Mouse (Mus musculus) adrenal gland, adult (tissue): ENCODE measurements around the gene Arid3a.
A peak's percentile ranks its signal among the peaks of the same experiment; 100 is the strongest.

Experiments used
- DNase-seq, 2 experiments: peaks; one replicate each; pipeline ENCODE4 v3.0.0; 2022 to 2023; ENCODE audit warnings: low spot score in 1 of 2; ENCODE audit not compliant: inconsistent age in 2 of 2

The Arid3a gene

DNA sequence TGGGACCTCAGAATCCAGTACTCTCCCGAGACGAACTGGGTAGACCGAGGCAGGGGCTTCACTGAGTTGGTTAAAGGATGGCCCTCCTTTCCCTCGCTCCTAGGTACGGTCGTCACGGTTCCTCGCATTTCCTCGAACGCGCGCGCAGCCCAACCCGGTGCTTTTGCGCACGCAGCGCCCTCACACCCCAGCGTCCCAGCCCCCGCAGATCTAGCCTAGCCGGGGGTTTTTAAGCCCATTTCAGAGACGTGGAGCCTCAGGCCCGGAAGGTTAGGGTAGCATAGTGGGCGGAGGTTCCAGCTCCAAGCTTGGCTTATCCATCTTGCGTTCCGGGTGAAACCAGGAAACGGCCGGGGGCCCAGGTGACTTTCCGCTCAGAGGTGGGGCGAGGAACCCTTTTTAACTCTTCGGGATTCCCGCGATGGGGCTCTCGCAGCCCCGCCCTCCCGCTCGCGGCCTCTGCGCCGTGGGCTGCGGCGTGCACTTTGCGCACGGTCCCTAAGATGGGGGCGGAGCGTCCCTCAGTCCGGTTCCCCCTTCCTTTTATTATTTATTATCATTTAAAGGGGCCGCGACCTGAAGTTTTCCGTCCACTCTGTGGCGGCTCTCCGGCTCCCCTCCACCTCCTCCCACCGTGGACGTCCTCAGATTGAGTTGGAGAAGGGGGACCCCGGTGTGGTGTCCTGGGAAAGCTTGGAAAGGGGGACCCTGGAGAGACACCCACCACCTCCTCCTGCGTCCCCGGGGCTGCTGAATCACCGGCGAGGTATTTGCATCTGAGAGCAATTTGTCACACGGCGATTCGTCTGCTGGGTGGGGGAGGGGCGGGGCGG, at the start of gene Arid3a:
Gene Arid3a (plus strand): TSS at position 553 of the 833 bp plus-strand sequence.
- peak; percentile 91 to 97 for DNase-seq

DNA sequence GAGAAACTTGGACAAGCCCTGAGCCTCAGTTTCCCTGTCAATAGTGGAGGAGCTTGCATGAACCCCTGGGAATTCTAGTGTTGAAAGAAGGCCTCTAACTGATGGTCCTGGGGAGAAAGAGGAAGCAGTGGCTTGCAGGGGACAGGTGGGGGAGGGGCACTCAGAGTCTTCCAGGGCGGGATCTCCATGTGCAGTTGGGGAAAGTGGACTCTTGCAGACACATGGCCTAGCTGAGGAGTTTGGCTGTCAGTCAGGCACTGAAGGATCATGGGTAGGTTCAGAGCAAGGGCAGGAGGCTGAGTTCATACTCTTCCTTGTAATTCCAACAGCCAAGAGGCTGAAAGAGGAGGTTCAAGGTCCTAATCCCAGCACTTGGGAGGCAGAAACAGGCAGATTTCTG, 49.7 kb upstream of the Arid3a start:
- DNase-seq, result no peak

DNA sequence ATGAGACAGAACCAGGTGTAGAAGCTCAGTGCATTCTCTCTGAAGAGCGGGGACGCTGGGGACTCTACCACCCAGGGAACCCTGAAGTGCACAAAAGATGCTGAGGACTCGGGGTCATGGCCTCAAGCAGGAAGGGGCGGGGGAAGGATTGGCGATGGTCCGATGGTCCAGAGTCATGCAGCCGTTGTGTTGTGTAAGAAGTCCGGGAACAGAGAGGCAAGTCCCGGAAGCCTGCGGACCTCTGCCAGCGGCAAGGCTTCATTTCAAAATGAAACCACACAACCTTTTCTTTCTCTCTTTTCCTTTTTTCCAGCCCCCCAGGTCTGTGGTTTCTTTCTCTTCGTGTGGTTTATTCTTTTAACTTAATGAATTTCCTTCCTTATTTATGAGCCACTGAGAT, 49.1 kb upstream of the Arid3a start:
- DNase-seq, result peak; percentile 50 to 74

DNA sequence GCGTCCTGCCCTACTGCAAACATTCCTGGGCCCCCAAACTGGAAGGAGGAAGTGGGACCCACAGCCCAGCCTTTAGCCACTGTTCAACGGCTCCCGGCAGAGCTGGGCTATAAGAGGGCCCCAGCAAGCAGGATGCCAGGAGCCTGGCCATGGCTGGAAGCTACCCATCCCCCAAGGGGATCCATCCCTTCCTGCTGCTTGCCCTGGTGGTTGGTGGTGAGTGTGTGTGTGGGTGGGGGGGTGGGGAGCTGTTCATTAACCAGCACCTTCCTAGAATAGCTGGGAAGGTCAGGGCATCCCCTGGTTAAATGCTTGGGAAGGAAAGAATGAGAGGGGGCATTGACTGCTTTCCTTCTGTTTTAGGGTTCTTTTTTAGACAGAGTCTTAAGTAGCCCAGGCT, 47.3 kb upstream of the Arid3a start:
- DNase-seq, result no peak

DNA sequence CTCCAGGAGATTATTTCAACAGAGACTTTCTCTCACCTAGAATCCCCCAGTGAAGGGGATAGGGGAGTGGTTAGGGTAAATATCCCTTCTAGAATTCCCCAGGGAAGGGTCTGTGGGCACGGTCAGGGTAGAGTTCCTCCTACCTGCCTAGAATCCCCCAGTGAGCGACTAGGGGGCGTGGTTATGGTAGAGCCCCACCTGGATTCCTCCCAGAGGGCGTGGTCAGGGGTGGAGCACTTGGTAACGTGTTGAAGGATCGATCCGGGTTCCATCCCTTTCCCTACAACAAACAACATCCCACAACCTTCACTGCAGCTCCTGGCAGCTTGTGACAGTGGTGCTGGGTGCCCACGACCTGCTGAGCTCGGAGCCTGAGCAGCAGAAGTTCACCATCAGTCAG, 46.1 kb upstream of the Arid3a start:
- no peak for DNase-seq

DNA sequence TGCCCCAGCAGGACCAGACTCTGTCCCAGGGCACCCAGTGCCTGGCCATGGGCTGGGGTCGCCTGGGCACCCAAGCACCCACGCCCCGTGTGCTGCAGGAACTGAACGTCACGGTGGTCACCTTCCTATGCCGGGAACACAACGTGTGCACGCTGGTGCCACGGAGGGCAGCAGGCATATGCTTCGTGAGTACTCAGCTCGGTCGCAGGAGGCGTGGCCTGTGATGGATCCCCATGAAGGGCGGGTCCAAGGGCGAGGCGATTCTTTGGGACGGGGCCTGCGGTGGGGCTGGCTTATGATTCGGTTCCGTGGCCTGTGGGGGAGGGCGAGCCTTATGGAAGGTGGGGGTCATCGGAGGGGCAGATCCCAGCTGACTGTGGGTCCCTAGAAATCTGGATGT, 44.9 kb upstream of the Arid3a start:
- peak in 1 of 2 experiments; percentile 63 for DNase-seq

DNA sequence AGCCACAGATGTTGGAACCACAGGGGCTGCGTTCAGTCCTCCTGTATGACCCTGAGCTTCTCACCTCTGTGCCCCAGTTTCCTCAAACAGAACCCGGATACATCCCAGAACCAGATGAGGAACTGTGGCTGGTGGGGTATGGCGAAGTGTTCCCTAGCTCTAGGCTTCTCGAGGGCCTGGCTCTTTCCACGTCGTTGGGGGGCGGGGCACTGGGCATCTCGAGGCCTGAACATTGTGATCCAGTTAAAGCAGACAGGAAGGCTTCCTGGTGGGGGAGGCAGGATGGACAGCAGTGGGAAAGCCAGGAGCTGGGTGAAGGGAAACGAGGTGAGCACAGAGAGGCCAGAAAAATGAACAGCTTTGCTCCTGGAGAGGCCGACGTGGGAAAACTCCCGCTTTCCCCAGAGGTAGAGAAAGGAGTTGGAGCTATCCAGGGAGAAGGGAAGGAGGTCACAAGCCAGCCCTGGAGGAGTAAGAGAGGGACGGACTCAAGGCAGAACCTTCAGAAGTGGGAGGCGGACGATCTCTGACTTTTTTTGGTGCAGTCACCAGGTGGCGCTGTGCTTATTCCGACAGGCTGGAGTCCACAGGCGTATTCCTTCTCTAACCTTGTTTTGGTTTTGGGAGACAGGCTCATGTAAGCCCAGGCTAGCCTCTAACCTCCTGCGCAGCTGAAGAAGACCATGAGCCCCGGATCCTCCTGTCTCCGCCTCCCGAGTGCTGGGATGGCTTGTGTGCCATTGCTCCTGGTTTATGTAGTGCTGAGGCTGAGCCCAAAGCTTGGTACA, 43.4 kb upstream of the Arid3a start:
- peak; percentile 79 to 94 for DNase-seq

DNA sequence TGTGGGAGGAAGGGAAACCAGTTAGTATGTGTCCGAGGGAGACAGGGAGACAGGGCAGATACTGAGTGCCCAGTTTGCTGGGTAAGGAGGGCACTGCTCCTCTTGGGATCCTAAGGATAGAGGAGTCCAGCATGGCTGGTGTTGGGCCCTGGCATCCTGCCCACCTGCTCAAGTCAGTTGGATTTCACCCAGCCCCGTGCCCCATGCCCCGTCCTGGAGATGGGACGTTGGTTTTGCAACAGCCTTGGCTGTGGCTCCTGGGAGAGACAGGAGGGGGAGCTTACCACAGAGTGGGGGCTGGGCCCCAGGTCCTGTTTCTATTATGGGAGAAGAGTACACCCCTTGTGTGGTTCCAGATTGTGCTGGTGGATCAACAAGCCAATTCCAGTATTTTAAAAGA, 42.4 kb upstream of the Arid3a start:
- DNase-seq, result peak; percentile 67 to 89

DNA sequence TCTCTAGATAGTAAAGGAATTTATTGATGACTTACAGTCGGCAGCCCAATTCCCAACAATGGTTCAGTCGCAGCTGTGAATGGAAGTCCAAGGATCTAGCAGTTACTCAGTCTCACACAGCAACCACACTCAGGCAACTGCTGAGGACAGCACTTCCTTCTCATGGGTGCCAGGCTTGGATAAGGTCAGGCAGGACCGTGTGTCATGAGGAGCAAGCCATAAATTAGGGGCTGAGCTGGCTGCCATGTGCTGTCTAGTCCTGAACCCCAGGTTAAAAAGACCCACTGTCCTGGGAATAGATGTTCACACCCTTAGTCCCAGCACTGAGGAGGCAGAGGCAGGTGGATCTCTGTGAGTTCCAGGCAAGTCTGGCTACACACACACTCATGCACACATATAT, 41.9 kb upstream of the Arid3a start:
- peak; percentile 45 to 77 for DNase-seq

DNA sequence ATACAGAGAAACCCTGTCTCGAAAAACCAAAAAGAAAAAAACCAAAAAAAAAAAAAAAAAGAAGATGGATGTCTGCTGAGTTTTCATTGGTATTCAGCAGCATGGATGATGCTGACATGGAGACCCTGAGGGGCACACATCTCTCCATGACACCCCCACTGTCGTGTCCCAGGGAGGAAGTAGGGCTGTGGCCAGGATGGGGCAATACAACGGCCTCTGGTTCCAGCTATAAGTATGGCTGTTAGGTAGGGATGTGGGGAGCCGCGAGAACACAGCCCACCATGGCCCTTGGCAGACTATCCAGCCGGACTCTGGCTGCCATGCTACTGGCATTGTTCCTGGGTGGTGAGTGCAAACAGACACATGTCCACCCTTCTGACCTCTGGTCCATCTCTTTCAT, 40.8 kb upstream of the Arid3a start, which contains the start of gene Elane:
Gene Elane (plus strand): TSS at position 194 of the 400 bp plus-strand sequence.
- no peak for DNase-seq

DNA sequence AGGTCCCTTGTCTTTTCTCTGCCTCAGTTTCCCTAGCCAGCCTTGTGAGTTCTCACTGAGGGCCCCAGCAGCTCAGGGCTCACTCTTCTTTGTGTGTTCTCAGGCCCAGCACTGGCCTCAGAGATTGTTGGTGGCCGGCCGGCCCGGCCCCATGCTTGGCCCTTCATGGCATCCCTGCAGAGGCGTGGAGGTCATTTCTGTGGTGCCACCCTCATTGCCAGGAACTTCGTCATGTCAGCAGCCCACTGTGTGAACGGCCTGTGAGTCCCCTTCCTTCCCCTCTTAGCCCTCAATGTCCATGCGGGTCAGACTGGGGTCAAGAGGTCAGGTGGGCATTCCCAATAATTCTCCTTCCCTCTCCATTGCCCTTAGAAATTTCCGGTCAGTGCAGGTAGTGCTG, 40.2 kb upstream of the Arid3a start:
- DNase-seq, result no peak

DNA sequence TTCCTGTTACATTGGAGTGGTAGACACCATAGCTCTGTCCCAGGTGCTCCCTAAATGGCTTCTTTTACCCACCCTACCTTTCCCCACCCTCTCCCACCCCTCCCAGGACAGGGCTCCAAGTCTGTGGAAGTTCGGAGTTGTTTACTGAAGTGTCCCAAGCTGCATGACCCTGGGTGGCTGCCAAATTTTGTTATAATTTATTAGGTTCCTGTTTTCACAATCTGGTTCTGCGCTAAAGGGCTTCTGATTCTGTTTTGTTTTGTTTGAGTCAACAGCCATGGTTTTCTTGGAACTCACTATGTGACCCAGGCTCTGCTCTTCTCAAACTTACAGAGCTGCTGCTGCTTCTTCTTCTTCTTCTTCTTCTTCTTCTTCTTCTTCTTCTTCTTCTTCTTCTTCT, 37.5 kb upstream of the Arid3a start:
- DNase-seq, result peak in 1 of 2 experiments; percentile 90

DNA sequence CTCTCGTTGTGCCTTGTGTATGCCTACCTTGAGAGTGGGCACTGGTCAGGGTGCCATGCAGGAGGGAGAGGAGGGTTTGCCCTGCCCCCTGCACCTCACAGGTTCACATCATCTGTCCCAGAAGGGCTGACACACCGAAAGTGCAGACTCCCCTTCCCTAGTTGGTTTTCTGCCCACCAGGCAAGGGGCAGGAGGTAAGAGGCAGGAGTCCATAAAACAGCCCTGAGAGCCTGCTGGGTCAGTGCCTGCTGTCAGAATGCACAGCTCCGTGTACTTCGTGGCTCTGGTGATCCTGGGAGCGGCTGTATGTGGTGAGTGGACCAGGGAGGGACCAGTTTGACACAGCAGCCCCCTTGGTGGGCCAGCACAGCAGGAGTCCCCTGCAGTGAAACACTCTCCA, 36.2 kb upstream of the Arid3a start, which contains the start of gene Cfd:
Gene Cfd (plus strand): TSS at position 184 of the 400 bp plus-strand sequence.
- DNase-seq, result no peak

DNA sequence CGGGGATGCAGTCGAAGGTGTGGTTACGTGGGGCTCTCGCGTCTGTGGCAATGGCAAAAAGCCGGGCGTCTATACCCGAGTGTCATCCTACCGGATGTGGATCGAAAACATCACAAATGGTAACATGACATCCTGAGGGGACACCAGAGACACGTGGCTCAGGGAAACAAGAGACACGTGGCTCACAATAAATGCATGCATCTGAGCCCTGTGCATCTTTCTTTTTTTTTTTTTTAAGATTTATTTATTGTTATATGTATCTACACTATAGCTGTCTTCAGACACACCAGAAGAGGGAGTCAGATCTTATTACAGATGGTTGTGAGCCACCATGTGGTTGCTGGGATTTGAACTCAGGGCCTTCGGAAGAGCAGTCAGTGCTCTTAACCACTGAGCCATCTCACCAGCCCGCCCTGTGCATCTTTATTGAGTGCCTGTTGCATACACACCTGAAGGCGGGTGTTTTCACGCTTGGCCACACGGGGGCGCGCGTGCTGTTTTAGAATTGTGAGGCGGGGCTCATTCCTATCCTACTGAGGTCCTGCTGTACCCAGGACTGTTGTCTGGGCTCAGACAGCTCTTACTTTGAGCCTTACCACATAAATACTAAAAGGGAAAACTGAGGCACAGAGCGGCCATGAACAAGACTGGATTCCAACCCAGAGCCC, 34.3 kb upstream of the Arid3a start:
- DNase-seq, result peak; percentile 78 to 93

DNA sequence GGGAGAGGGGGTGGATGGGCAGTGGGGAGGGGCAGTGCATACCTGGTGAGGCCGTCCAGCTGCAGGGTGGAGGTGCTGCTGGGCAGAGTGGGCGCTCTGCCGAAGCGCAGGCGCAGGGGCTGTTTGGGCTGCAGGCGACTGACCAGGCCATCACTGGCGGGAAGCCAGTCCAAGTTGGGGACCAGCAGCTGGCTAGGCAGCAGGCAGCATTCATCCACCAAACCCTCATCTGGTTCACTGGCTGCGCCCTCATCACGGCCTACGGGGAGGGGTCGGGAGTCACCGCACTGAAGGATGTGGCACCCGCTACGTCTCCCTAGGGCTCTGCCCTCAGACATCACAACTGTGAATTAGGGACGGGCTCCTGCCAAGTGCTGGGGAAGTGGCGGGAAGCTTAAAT, 30.5 kb upstream of the Arid3a start:
- no peak for DNase-seq

DNA sequence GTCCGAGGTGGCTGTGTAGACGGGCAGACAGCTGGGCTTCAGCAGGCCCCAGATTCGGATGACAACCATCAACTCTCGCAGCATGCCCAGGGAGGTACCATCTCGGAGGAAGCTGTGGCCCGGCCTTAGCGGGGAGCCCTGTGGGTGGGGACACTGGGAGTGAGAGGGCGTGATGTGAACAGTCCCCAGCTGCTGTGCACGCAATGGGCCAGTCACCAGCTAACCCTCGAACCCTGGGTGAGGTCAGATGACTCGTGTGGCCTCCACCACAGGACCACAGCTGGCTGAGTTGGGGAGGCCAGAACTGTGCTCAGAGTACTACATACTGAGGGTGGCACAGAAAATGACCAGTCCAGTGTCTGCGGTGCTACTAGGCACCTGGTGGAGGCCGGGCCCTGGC, 30.0 kb upstream of the Arid3a start:
- DNase-seq, result no peak

DNA sequence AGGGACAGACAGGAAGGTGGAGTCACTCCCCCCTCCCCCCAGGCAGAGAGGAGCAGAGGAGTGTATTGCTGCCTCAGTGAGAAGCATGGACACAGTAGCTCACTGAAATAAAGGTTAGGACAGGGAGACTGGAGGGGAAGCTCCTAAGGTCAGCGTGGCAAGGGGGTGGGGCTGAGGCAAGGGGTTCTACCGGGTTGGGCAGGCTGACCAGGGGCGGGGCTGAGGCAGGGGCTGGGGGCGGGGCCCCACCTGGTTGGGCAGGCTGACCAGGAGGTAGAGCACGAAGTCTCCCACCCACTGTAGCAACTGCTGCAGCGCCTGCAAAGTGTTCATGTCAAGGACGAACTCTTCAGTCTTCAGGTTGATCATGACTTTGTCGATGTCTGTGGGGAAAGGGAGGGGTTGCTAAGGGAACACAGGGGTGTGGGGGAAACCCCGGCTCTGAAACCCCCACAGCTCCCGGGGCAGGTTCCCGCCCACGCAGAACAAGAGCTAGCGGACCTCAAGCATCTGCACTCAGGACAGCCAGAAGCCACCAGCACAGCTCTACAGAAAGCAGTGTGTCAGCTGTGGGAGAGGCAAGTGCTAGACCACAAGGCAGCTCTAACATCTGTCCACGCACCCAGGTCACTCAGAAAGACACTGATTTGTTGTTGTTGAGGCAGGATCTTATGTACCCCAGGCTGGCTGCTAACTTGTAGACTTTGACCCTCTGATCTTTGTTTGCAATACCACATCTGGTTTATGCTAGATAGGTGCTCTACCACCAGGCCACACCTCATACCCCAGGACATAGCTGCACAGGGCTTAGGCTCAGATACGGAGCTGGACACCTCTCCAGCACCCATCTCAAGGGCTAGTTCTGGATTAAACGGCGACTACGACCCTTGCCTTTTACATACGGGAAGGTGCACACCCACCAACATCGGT, 29.3 kb upstream of the Arid3a start:
- no peak for DNase-seq

DNA sequence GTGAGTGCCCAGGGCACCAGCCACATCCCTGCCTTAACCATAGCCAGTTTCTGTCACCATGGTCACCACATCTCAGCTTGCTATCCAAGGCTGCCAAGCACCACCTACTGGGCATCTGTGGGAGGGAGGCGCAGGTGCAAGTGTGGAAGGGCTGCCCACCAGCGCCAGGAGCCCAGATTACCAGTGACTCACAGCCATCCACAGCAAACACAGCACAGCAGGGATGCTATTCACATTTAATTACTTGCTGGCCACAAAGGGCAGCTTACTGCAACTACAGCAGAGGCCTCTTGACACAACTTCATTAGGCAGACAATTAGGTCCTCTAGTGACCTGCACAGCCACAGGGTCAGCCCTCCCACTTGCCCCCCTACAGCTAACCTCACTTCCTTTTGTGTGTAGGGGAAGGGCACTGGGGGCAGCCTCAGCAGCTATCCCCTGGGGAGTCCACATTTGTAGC, 25.9 kb upstream of the Arid3a start:
- no peak for DNase-seq

DNA sequence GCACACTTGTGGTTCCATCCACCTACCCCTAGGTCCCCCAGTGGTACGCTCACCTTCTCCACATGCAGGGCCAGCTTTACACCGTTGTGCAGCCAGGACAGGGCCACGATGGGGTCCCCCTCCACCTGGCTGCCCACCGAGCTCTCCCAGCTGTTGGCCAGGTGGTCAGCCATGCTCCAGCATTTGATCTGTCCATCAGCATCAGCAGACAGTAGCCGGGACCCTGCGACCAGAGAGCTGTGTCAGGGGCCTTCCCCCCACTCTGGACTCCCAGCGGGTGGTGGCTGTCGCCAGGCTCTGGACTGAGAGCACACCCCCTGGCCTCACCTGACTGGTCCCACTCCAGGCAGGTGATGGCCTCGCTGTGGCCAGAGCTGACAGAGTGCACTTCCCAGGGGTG, 20.1 kb upstream of the Arid3a start:
- DNase-seq, result no peak

DNA sequence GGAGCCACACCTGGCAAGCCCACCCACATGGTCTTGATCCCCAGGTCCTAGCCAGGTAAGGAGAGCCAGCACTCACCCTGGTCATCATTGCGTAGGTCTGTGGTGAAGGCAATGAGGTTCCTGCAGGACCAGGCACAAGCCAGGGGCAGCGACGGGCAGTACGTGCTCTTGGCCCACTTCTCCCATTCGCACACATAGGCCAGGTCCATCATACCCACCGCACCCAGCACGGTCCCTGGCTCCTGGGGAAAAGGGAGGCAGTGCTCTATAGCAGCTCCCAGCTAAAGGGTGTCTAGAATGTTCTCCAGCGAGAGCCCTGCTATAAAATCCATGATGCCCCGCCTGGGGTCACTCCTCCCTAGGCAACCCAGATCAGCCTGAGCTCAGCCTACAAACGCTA, 19.4 kb upstream of the Arid3a start:
- DNase-seq, result no peak
